Comparison of ENCODE assay signal across 8 mouse cellular contexts in genomic region chr11:109362463-109363190, GRCm38 (mm10). TPM values are rescaled to one million over a fixed set of nuclear protein-coding genes. Genes with fewer than 3 reads are reported as not detected.
DNase-seq lines count a peak whose midpoint lies in the region; ATAC-seq lines count a peak whose summit lies in the region.

TSS of gene Gna13 (plus strand) at chr11:109362831.

- peak; percentile 65 for ATAC-seq in hindbrain, embryonic 16.5 days

- peak within 1 kb of the TSS; percentile 91 for H3K4me3 ChIP-seq in hindbrain, embryonic 16.5 days (ENCODE audit: low read length)
- peak within 1 kb of the TSS; percentile 76 for H3K4me3 ChIP-seq in macrophage (ENCODE audit: inconsistent target)

- 0% methylated on average over 59 of the region's 89 CpGs for WGBS in hindbrain, embryonic 16.5 days
- under 1% methylated on average over 59 of the region's 89 CpGs for WGBS in macrophage (ENCODE audit: missing documents)

- DNase-seq in T-cell, adult 2 months (ENCODE audit: low spot score): peak; percentile 90
- DNase-seq in cerebellum, postnatal 36 days: peak; percentile 87 to 92
- DNase-seq in gastrocnemius, adult 18-20 months (ENCODE audit: low spot score): peak; percentile 91
- DNase-seq in left cerebral cortex, adult 18-20 months (ENCODE audit: low spot score in 2 of 2): peak; percentile 85 to 91
- DNase-seq in right cerebral cortex, adult 18-20 months: peak; percentile 93
- peak; percentile 62 for DNase-seq in urinary bladder, postnatal 10 days (ENCODE audit: low spot score)

- H3K27ac ChIP-seq in hindbrain, embryonic 16.5 days (ENCODE audit: low read depth, low read length): peak within 1 kb of the TSS; percentile 97
- peak within 1 kb of the TSS; percentile 92 for H3K27ac ChIP-seq in macrophage

- H3K9ac ChIP-seq in hindbrain, embryonic 16.5 days (ENCODE audit: low read depth, low read length): peak within 1 kb of the TSS; percentile 89

- no peaks in the 10 kb centered on the region for H3K27me3 ChIP-seq in hindbrain, embryonic 16.5 days (replicated peaks; ENCODE audit: control insufficient read depth, insufficient read depth, low read length)

- peaks cover 52% of the 10 kb centered on the region for H3K79me2 ChIP-seq in macrophage (ENCODE audit: inconsistent target)

- H3K4me1 ChIP-seq in hindbrain, embryonic 16.5 days (ENCODE audit: control insufficient read depth, insufficient read depth, low read depth, low read length): peaks cover 38% of the 10 kb centered on the region

- 0 out of 2 replicates have a peak, but pooled peaks cover 2% of the 10 kb centered on the region for H3K36me3 ChIP-seq in hindbrain, embryonic 16.5 days (ENCODE audit: control insufficient read depth, insufficient read depth, low read length)
- H3K36me3 ChIP-seq in macrophage (ENCODE audit: inconsistent target): peaks cover 15% of the 10 kb centered on the region; the same call in 1 of the 2 replicates

- no peaks in the 10 kb centered on the region for H3K9me3 ChIP-seq in hindbrain, embryonic 16.5 days (ENCODE audit: control insufficient read depth, low read length)

- peak within 1 kb of the TSS; percentile 70 for H3K4me2 ChIP-seq in hindbrain, embryonic 16.5 days (ENCODE audit: low read length)

RNA-seq across cellular contexts. Expression of gene Gna13, which starts in this region (rescaled TPM):
- total RNA-seq in gastrocnemius, adult 18-20 months (2021): 10 to 100 TPM; 24.3 to 32.4 TPM
- polyA plus RNA-seq in hindbrain, embryonic 16.5 days (2015; fragmentation: Nextera tagmentation; extraction: Ambion mirVana): 20.5 and 21.3 TPM in 2 replicates
- total RNA-seq in left cerebral cortex, adult 18-20 months (2021): 10 to 100 TPM; 48.2 to 49.2 TPM
- 100 to 1,000 TPM in 21 of 26 experiments, 10 to 100 TPM in 5; 69.8 to 341 (median 149) TPM for total RNA-seq in macrophage (2018; cell fraction: chromatin; rRNA removed)
- total RNA-seq in macrophage (2018; cell fraction: cytosol; rRNA removed): 100 to 1,000 TPM; 138 to 379 (median 169) TPM
- total RNA-seq in macrophage (2018; cell fraction: nucleus; rRNA removed): 100 to 1,000 TPM; 113 to 469 (median 244) TPM
- polyA plus RNA-seq in macrophage (2018): 52.2 to 84.3 TPM (median 79.7 TPM) in 3 replicates

Comparison
In these comparisons a context has a peak if more than half of its experiments do, and no peak if none do; other contexts are left out.
1. Peak in every context shown above with its lines: DNase-seq, ATAC-seq, H3K4me3 ChIP-seq and H3K27ac ChIP-seq.